Mouse (Mus musculus) testis, adult 10 weeks (tissue): Measurements from ENCODE around the gene Art1. TPM values are rescaled to one million over a fixed set of nuclear protein-coding genes. Genes with fewer than 3 reads are reported as not detected.

Experiments
- polyA plus RNA-seq: library from polyadenylated mRNA; stranded (reverse); fragments of 350-450 nt; fragmentation: Illumina TruSeq; extraction: RNeasy Lipid Tissue Mini Kit (QIAGEN cat#74804); gene quantifications from one replicate; pipeline ENCODE4 v1.2.3, GENCODE M21; 2014; ENCODE audit warnings: low read depth, low replicate concordance

Art1 gene
- polyA plus RNA-seq, result 1.9 TPM

GRCm38 (mm10) chr7:102101487-102101886 lies at the start of gene Art1:
Art1 (plus strand) TSS chr7:102101743.

GRCm38 (mm10) chr7:102065046-102065891 lies 36.3 kb upstream of the Art1 start, which contains the start of the genes Rnf121, Xndc1 and Xntrpc:
Rnf121 (minus strand) TSS chr7:102065469.
Xndc1 (plus strand) TSS chr7:102065511.
Xntrpc (plus strand) TSS chr7:102065713.

GRCm38 (mm10) chr7:102082816-102083215 lies 18.7 kb upstream of the Art1 start, which contains the start of gene Trpc2:
Trpc2 (plus strand) TSS chr7:102083116.

GRCm38 (mm10) chr7:102109171-102109570 lies 7.6 kb downstream of the Art1 start, which contains the start of gene Art5:
Art5 (minus strand) TSS chr7:102109489.

GRCm38 (mm10) chr7:102116579-102117331 lies 15.2 kb downstream of the Art1 start, which contains the start of gene Chrna10:
Chrna10 (minus strand) TSS chr7:102116828.

Other genes with a start within 250 kb of the Art1 start
- gene Folr2, start 244.5 kb upstream of the Art1 start, polyA plus RNA-seq, result 1.6 TPM
- 33.6 TPM for gene Anapc15, start 238.0 kb upstream of the Art1 start, polyA plus RNA-seq
- 6.4 TPM for gene Folr1, start 231.0 kb upstream of the Art1 start, polyA plus RNA-seq
- gene Lamtor1, start 195.8 kb upstream of the Art1 start, polyA plus RNA-seq, result 4.8 TPM
- 0.32 TPM for gene Tomt, start 195.4 kb upstream of the Art1 start, polyA plus RNA-seq
- gene Lrrc51, start 167.8 kb upstream of the Art1 start, polyA plus RNA-seq, result 252 TPM
- 28.6 TPM for gene Numa1, start 167.6 kb upstream of the Art1 start, polyA plus RNA-seq
- gene Il18bp, start 83.1 kb upstream of the Art1 start, polyA plus RNA-seq, result 3.4 TPM
- gene Rnf121, start 36.3 kb upstream of the Art1 start, polyA plus RNA-seq, result 11.2 TPM
- gene Xndc1, start 36.2 kb upstream of the Art1 start, polyA plus RNA-seq, result 21.1 TPM
- gene Xntrpc, start 36.0 kb upstream of the Art1 start, polyA plus RNA-seq, result 0.10 TPM
- not detected for gene Trpc2, start 18.6 kb upstream of the Art1 start, polyA plus RNA-seq
- gene Art5, start 7.7 kb downstream of the Art1 start, polyA plus RNA-seq, result 3.3 TPM
- not detected for gene Chrna10, start 15.1 kb downstream of the Art1 start, polyA plus RNA-seq
- gene Nup98, start 108.4 kb downstream of the Art1 start, polyA plus RNA-seq, result 392 TPM
- 56.3 TPM for gene Pgap2, start 108.5 kb downstream of the Art1 start, polyA plus RNA-seq
- 0.99 TPM for gene Rhog, start 154.3 kb downstream of the Art1 start, polyA plus RNA-seq
- gene Stim1, start 166.1 kb downstream of the Art1 start, polyA plus RNA-seq, result 32.9 TPM